Mouse (Mus musculus): Measurements from ENCODE around the gene Wscd1.

DNA sequence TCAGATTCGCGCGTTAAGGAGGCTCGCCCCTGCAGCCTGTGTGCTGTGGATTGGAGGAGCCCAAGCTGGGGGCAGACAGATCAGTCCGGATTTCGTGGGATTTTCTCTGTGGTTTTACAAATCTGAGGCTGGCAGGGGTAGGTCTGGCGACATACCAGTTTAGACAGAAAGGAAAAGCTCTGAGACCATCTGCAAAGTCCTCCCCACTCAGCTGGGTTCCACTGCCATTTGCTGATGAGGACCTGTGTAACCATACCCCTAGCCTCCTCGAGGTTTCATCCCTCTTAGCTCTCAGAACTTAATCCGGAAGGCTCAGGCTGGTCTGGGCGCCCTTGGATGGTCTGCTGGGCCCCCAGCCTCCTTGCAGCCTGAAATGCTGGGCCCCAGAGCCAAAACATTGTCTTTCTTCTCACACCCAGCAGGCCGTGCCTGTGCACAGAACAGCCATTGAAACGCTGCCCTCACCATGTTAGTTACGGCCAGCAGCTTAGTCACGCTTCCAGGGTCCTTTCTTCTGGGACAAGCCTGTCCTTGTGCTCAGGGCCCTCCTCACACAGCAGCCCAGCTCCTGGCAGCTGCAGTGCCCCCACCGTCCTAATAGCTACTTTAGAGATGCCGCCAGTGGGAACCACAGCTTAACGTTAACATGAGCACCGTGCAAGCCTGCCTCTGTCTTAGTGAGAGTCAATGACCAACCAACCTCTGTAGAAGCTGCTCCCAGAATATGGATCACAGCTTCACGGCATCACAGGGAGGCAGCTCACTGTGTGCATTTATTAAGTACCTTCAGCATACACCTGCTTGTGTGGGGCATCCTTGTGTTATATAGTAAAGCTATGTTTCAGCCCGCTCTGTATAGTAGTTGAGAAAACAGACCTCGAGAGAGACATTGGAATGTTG is 8.7 kb downstream of the Wscd1 start:
- no peak for TF ChIP-seq CTCF (IDR thresholded peaks at IDR 0.05; ENCODE audit: low read depth)
- TF ChIP-seq EP300 (IDR thresholded peaks at IDR 0.05; ENCODE audit: low read depth): no peak
